Mouse (Mus musculus) urinary bladder, postnatal 14 days (tissue): ENCODE measurements around the gene Asna1.

ENCODE experiments used
- DNase-seq: peaks from one replicate; pipeline ENCODE4 v3.0.0; 2021; ENCODE audit warnings: low spot score

Gene Asna1

DNA sequence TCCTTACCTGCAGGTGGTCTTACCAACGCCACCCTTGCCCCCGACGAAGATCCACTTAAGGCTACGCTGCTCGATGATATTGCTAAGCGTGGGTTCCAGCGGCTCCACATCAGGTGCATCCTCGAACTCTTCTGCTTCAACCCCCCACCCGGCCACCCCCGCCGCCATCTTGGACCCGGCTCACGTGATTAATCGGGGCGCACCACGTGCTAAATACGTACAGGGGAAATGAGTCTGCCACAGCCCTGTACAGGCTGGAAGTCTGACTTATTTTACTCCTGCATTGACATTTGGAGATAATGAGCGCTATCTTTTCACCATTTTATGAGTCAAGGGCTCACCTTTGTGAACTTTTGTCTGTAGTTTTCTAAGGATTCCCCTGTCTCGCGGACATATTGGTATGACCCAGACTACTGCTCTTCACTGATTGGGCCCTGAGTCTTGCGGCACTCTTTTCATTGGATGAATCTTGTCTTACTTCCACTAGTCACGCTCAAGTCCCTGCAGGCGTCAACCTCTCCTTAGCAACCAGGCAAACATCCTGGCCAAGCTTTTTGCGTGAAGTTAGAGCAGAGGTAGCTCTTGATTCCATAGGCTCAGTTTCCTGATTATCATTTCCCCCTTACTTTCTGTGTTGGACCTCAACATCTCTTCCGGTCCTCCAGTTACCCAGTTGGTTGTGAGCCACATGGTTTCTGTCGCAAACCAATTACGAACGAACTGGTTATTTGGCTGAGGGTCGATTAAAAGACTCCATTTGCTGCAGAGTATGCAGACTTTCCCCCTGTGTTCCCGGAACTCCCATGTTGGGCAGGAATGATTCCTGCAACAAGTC, at the start of gene Asna1:
Asna1 (minus strand) TSS at position 184 of the 835 bp plus-strand sequence.
- DNase-seq = peak; percentile 79

DNA sequence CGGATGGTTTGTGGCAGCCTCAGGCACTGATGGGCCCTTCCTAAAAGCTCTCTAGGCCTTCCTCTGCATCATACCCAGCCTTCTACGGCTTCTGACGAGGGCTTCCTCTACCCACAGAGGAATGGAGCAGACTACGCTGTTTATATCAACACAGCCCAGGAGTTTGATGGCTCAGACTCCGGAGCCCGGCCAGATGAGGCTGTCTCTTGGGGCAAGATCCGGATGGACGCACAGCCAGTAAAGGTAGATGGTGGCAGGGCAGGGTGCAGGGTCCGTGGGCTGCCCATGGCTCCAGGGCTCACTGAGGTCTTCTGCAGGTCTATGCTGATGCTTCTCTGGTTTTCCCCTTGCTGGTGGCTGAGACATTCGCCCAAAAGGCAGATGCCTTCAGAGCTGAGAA, 49.5 kb upstream of the Asna1 start:
- no peak for DNase-seq

DNA sequence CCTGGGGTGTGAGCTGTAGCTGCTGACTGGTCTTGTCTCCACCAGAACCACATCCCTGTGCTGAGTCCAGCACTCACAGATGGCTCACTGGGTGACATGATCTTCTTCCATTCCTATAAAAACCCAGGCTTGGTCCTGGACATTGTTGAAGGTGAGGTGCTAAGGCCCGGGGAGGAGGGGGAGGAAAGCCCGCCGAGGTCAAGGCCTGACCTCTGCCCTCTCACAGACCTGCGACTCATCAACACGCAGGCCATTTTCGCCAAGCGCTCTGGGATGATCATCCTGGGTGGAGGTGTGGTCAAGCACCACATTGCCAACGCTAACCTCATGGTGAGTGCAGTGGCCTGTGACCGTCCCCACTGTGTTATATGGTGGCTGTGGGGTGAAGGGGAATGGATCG, 49.1 kb upstream of the Asna1 start:
- DNase-seq = no peak

DNA sequence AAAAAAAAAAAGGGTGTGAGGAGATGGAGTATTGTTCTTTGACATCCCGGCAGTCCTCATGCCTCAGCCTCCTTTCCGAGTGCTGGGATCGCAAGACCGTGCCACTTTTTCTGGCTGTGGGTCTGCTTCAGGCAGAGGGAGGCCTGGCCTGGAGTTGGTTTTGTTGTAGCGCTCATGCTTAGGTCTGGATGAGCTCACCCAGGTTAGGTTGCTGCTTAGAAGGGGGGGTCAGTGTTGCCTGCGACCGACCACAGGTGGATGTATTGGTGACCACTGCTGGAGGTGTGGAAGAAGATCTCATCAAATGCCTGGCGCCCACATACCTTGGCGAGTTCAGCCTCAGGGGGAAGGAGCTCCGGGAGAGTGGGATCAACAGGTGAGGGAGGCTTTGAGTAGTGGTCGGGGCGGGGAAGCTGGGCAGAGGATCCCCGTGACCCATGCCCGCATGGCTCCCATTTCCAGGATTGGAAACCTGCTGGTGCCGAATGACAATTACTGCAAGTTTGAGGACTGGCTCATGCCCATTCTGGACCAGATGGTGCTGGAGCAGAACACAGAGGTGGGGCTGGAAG, 48.0 kb upstream of the Asna1 start:
- no peak for DNase-seq

DNA sequence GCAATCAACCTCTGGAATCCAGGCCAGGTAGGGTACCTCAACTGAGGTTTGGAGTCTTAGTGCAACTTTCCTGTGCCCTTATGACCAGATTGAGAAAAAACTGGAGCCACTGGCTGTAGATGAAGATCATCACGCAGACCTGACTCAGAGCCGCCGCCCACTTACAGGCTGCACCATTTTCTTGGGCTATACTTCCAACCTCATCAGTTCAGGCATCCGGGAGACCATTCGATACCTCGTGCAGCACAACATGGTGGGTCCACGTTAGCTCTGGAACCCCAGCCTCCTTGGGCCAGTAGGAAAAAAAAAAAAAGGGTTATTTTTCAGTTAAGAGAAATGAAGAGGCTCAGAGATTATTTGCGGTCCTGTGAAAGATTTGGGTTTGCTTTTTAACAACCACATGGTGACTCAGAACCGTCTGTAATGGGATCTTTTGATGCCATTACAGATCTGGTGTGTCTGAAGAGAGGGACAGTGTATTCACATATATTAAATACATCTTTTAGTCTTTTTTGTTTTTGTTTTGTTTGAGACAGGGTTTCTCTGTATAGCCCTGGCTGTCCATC, 47.4 kb upstream of the Asna1 start:
- no peak for DNase-seq

DNA sequence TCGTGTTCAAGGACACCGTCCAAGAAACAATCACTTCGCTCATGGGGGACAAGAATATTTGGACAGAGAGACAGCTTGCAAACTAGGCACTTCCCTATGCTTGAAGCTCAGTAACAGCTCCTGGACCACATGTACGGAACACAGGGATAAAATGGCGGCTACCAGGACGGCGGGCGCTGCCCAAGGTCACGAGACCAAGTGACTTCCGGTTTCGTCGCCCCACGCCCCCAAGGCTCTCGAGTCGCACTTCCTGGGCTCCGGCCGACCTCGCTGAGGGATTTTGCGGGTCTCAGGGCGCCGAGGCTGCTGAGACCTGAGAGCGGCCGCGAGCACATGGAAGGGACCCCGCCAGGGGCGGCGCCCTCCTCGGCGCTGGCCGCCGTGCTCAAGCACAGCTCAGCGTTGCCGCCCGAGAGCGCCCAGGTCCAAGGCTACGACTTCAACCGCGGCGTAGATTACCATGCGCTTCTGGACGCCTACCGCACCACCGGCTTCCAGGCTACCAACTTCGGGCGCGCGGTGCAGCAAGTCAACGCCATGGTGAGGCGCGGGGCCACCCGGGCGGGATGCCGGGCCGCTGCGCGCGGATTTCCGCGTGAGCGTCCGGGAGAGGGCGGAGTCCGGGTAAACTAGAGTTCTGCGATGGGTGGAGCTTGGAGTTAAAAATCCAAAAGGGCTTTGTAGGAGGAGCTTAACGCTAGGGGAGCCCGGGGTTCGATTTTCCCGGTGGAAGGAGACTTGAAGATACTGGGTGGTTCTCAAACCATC, 46.6 kb upstream of the Asna1 start, which contains the start of gene Dhps:
Dhps (plus strand) TSS at position 244 of the 768 bp plus-strand sequence.
- DNase-seq = peak; percentile 92

DNA sequence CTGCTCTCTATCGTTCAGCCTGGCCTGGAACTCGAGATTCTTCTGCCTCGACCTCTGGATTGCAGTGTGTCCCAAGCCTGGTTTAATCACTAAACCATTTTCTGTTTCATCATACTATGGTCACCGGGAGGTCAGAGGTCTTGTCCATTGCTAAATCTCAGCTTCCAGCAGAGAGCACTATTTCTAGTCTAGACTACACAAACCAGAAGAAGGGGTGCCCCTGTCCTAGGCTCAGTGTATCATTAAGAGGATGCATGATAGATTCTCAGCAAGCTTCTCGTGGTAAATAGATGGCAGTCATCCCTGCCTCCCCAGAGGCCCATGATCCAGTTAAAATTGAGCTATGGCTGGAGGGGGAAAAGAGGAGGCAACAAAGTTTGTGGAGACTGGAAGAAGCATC, 46.0 kb upstream of the Asna1 start:
- no peak for DNase-seq

DNA sequence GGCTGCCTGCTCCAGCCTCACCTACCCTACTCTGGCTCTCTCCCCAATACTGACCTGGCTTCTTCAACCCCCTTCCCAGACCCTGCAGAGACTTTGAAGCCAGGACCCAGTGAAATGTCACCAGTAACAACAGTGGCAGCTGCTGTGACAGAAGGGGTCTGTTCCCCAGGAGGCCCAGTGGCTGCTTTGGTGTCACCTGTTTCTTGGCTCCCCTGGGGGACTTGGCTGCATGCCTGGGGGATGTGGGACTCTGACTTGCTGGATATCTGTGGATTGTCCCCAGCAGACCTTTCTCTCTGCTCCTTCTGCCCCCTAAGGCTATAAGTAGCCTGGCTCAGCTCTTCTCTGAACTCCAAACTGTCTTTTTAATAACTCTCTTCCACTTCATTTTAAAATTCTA, 42.9 kb upstream of the Asna1 start, which contains the start of gene Gm5741:
Gm5741 (minus strand) TSS at position 1 of the 400 bp plus-strand sequence.
- DNase-seq = no peak

DNA sequence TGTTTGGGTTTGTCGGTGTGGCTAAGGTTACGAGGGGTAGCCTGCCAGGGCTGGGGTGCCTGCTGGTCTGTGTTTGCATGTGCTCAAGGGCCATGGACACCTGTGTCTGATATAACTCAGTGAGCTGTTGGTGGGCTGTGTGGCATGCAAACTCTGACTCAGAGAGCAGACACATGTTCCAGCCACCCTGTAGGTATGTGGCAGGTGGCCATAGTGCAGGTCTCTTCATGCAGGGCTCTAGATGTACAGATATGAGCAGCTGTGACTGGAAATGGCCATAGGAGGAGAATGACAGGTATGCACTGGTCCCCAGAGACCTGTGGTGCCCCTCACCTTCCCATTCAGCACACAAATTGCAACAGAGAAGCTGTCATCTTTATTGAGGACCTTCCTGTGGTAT, 42.1 kb upstream of the Asna1 start:
- peak; percentile 73 for DNase-seq

DNA sequence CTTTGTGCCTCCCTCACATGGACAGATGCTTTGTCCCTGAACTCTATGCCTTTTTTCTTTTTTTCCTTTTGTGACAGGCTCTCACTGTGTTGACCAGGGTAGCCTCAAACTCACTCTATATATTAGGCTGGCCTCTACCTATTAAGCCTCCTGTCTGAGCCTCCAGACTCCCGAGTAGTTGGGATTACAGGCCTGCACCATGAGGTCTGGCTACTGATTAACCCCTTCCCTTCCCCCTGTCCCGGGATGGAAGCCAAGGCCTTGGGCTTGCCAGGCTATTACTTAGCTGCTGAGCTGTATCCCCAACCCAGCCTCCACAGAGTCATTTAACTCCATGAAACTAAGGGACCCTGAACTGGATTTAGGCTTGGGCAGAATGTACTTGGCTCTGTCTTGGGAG, 40.1 kb upstream of the Asna1 start:
- no peak for DNase-seq

DNA sequence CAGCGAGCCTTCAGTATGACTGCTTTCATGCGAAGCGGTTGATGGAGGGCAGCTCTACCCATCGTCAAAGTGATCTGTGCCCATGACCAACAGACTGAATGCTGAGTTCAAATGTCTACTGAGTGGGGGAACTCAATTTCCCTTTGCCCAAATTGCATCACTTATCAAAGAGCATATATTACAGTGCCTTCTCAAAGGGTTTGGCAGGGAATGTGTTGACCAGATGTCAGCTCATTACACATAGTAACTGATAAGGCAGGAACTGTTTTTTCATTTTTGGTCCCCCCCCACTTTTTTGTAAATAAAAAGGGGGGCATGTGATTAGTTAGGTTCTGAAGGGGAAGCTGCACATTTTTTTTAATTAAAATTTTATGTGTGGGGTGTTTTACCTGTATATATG, 37.5 kb upstream of the Asna1 start:
- no peak for DNase-seq

DNA sequence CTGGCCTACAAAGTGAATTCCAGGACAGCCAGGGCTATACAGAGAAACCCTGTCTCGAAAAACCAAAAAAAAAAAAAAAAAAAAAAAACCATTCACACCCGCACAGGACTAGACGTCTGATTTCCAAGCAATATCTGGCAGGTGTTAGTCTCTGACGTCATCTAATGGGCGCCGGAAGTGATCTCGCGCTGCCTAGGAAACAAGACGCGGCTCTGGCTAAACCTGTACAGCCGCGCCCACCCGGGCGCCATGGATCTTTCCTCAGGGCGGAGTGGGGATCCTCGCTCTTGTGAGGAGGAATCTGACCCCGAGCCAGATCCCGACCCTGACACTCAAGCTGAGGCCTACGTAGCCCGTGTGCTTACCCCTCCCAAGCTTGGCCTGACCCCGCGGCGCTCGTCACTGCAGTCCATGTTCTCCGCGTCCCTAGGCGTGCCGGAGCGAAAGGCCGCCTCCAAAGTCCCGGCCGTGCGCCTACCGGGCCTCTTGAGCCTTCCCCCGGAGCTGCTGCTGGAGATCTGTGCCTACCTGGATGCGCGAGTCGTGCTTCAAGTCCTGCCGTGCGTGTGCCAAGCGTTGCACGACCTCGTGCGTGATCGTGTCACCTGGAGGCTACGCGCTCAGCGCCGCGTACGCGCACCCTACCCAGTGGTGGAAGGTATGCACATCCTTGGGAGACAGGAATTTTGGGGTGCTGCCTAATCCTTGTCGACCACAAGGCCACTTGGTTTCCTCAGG, 35.0 kb upstream of the Asna1 start, which contains the start of gene Fbxw9:
Fbxw9 (plus strand) TSS at position 177 of the 738 bp plus-strand sequence.
- DNase-seq = peak; percentile 92

DNA sequence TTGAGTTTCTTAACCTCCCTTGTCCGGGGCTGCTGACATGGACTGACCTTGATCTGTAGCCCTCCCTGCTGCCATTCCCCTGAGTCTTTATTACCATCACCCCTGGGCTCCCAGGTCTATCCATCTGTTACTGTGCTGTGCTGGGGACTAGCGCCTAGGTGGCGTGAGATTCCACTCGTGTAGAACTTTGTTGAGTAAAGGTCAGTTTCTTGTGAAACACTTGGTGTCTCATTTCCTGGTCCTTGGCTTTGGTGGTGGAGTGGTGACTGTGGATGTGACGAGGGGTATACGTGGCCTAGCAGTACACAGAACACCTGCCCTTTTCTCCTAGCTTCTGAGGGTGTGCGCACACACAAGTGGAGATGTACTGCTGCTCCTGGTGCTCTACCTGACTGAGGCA, 32.3 kb upstream of the Asna1 start:
- DNase-seq = no peak

DNA sequence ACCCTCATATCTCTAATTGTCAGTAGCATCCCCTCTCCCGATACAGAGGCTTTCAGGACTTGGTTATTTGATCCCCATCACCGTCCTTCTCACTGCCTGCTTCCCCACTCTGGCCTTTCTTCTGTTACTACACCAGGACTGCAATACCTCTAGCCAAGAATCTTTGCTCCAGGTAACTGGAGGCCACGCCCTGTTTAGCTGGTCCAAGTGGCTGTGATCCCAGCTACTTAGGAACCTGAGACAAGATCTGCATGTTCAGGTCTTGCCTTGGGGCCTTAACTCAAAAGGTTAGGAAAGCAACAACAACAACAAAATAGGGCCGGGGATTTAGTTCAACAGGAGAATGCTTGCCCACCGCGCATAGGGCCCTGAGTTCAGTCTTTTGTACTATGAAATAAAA, 18.5 kb upstream of the Asna1 start:
- no peak for DNase-seq

DNA sequence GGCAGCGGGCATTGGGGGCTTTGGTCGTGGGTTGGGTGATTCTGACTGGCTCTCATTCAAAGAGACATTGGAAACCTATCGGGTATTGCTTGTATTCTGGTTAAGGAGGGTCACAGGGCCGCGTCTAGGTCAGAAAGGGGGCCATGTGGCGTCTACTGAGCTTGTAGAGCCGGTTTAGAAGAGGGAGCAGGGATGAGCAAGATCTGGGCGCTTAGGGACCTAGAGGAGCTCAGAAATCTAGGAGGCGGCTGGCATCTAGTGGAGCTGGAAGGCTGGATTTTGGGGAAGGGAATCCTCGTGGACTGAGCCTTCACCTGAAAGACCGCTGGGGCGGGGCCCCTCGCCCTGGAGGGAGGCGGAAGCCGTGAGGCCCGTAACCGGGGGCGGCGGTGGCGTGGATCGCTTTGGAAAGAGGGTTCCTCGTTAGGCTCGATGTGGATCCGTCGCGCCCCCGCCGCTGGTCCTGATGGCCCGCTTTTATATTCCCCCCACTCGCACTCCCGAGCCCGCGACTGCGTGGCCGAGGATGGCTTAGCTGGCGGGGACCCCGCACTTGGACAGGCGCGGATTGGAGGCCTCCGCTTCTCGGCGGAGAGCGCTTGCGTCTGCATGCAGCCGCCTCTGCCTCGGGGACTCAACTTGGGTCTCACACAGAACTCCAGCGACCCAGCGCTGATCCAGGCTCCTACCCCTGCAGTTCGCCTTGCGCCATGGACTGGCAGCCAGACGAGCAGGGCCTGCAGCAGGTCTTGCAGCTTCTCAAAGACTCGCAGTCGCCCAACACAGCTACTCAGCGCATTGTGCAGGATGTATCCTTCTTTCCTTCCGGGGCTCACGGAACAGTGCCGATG, 12.8 kb upstream of the Asna1 start:
- DNase-seq = peak; percentile 55

DNA sequence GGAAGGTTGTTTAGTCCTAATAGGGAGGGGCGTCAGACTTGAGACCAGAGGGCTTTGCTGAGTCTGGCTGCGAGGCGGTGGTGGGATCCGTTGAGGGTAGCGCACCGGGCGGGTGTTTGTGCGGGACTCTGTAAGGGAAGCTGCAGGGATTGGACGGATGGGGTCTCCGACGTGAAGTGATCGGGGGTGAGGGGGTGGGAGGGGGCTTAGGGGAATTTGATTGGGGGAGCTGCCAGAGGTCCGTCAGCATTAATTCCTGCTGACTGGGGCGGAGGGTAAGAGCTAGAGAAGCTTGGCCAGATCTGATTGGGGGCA, 12.2 kb upstream of the Asna1 start:
- no peak for DNase-seq

DNA sequence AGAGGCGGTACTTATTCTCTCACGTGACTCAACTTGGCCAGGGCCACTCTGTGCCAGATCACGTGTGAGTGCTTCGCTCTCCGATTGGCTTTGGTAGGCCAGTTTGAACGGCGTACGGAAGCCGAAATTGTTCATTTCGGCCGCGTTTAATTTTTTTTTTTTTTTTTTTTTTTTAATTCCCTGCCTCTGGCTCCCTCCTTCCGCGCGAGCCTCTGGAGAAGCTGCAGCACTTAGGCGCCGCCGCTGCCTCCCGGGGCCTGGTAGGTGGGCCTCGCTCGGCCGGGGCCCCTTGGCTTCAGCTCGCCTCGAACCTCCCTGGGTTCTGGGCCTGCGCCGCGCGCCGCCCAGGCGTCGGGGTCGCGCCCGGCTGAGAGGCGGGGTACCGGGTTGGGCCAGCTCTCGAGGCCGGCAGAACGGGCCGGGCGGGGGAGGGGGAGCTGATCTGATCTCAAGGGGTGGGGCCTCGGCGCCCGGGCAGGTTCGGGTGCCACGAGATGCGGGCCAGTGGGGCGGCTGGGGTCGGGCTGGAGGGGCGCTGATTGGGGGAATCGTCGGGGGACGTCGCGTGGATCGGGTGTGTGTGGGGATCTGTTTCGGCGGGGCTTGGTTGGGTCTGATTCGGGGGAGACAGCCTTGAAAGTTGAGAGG, 11.8 kb upstream of the Asna1 start, which contains the start of gene Tnpo2:
Tnpo2 (plus strand) TSS at position 198 of the 648 bp plus-strand sequence.
- DNase-seq = peak; percentile 93

DNA sequence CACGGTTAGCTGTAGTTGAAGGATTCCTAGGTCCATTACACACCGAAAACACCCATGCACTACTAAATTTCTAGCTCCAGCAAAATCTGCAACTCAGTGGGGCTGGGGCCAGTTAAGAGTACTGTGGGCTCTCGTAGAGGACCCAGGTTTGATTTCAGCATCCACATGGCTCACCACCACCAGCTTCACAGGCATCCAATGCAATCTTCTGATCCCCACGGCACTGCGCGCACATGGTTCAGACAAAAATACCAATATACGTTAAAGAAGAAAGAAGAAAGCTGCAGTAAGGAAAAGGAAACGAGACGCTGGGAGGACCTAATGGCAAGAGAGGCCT, 11.3 kb upstream of the Asna1 start:
- no peak for DNase-seq

DNA sequence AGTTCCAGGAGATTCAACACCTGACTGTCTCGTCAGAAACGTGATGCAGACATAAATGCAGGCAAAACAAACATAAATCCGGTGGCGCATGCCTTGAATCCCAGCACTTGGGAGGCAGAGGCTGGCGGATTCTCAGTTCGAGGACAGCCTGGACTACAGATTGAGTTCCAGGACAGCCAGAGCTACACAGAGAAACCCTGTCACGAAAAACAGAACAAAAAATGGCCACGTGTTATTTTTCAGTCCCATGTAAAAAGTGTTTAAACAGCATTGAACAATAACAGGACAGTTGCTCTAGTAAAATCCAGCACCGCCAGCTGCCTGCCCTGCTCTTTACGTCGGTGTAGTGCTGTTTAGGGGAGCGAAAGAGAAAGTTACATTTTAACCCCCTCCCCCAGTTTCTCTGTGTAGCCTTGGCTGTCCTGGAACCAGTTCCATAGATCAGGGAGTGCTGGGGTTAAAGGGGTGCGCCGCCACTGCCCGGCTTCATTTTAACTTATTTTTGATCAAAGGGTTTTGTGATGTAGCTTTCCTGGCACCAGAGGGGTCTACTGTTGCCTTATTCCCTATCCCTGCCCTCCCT, 10.7 kb upstream of the Asna1 start:
- no peak for DNase-seq

DNA sequence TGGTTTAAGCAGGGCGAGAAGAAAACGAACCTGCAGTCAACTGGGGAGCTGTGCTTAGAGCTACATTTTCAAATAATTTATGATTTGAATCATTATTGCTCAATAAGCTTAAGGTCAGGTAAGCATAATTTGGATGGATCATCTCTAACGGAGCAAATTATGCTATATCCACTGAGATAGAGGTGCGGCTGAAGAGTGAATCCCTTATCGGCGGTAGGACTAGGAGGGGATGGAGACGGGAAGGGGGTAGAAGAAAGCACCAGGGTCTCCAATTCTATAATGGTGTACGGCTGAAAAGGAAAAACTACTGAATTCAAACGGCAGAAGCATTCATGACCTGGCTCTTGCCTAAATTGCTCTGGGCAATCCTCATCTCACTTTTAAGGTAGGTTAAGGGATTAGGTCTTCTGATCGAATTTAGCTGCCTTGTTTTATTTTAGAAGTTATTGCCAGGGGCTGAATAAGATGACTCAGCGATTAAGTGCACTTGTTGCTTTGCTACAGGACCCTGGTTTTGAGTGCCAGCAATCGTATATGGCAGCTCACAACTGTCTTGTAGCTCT, 10.2 kb upstream of the Asna1 start:
- no peak for DNase-seq
